Mouse (Mus musculus) heart, embryonic 13.5 days (tissue): ENCODE data around the gene Pkib. TPM values are rescaled to one million over a fixed set of nuclear protein-coding genes. Genes with fewer than 3 reads are reported as not detected.

ENCODE experiments used
- ATAC-seq: fragments of 200-750 bp; cut with Nextera tagmentation; 2 replicates; pipeline ENCODE4 v1.8.0; 2017; ENCODE audit warnings: moderate TSS enrichment; ENCODE audit not compliant: insufficient number of reproducible peaks, low FRiP score, low TSS enrichment; ENCODE audit errors: extremely low read depth
- H3K27ac ChIP-seq: fragments of 300-500 bp; sonication (generic); replicated peaks from 2 replicates; pipeline ENCODE4 v1.5.1; 2015; ENCODE audit warnings: moderate library complexity, mild to moderate bottlenecking, inconsistent platforms
- H3K27me3 ChIP-seq: fragments of 300-500 bp; sonication (generic); replicated peaks from 2 replicates; pipeline ENCODE4 v1.6.1; 2015; ENCODE audit warnings: mild to moderate bottlenecking, inconsistent platforms
- H3K36me3 ChIP-seq: fragments of 300-500 bp; sonication (generic); 2 replicates; pipeline ENCODE4 v1.6.1; 2015; ENCODE audit warnings: mild to moderate bottlenecking, inconsistent platforms
- H3K4me1 ChIP-seq: fragments of 300-500 bp; sonication (generic); 2 replicates; pipeline ENCODE4 v1.6.1; 2015; ENCODE audit warnings: inconsistent platforms
- H3K4me2 ChIP-seq: fragments of 300-500 bp; sonication (generic); 2 replicates; pipeline ENCODE4 v1.6.1; 2015; ENCODE audit warnings: inconsistent platforms, mild to moderate bottlenecking, moderate library complexity
- H3K4me3 ChIP-seq: fragments of 300-500 bp; sonication (generic); 2 replicates; pipeline ENCODE4 v1.5.1; 2015; ENCODE audit warnings: moderate library complexity, mild to moderate bottlenecking, inconsistent platforms
- H3K9ac ChIP-seq: fragments of 300-500 bp; sonication (generic); 2 replicates; pipeline ENCODE4 v1.6.1; 2015; ENCODE audit warnings: inconsistent platforms, mild to moderate bottlenecking, moderate library complexity
- H3K9me3 ChIP-seq: fragments of 300-500 bp; sonication (generic); 2 replicates; pipeline ENCODE4 v1.6.1; 2016; ENCODE audit warnings: inconsistent platforms
- WGBS: fragments of 180-500 bp; shearing (Covaris S2); methylation state at CpG from one replicate; pipeline ENCODE4 v1.1.7; 2015; ENCODE audit warnings: mixed read lengths; 5-methylcytosine and 5-hydroxymethylcytosine counted together
- polyA plus RNA-seq: library from polyadenylated mRNA; unstranded; fragments of >200 nt; fragmentation: Nextera tagmentation; extraction: Ambion mirVana; gene quantifications from 2 replicates; pipeline ENCODE4 v1.2.1, GENCODE M21; 2015

Gene Pkib
- polyA plus RNA-seq, 1 experiment from 2014 or later, result 2.3 TPM

- H3K27ac ChIP-seq, result no peak overlapping the region
- peaks cover 7% of the 10 kb centered on the region; the same call in 1 of the 2 replicates for H3K4me1 ChIP-seq
- no peak overlapping the region for H3K4me3 ChIP-seq
- ATAC-seq, result no peak
- no peaks in the 10 kb centered on the region for H3K27me3 ChIP-seq
- H3K36me3 ChIP-seq, result no peaks in the 10 kb centered on the region
- no peak overlapping the region for H3K4me2 ChIP-seq
- H3K9me3 ChIP-seq, result 0 out of 2 replicates have a peak, but pooled peaks cover 6% of the 10 kb centered on the region
- H3K9ac ChIP-seq, result no peak overlapping the region
- 75% methylated on average over 3 of the region's 3 CpGs for WGBS
Measured at GRCm38 (mm10) chr10:57731672-57732071, 99.9 kb downstream of the Pkib start.

DNA sequence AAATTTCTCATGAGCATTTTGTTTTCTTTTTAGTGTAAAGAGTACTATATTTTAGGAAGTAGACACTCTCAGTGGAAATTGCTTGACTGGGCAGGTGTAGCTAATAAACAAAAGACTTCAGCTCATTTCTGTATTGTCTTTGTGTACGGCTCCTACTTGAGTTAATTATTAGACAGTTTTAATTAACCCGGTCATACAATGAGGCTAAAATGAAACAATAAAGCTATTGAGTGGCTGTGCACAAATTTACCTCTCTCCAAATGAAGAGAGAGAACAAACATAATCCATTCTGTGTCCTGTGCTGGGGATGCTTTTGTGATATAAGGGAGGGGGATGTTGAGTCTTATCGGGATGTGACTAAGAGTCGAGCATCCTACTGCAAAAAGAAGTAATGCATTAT, 109.0 kb downstream of the Pkib start:
- Histone ChIP-seq H3K4me1 (no peaks in the 10 kb centered on the region; the same call in 1 of the 2 replicates), H3K9ac (no peak overlapping the region), H3K9me3 (no peaks in the 10 kb centered on the region), H3K27me3 (no peaks in the 10 kb centered on the region), H3K4me3 (no peak overlapping the region), H3K4me2 (no peak overlapping the region), H3K36me3 (no peaks in the 10 kb centered on the region), H3K27ac (no peak overlapping the region)
- 81% methylated on average over 4 of the region's 4 CpGs for WGBS
- no peak for ATAC-seq

DNA sequence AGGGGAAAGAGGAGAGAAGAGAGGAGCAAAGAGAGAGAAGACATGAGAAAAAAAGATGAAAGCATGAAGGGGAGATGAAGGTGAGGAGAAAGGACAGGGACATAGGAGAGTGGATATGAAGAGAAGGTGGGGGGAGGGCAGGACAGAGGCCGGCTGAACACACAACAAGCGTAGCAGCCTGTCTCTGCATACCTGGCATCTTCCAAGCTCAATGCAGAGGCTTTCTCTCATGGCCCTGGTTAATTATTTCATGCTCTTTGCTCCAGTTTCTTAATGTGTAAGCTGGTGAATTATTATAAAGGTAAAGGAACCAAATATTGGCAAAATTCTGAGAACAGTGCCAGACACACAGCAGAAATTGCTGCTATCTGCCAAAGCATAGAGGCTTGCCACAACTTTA, 109.6 kb downstream of the Pkib start:
- Histone ChIP-seq H3K27ac (no peak overlapping the region), H3K27me3 (no peaks in the 10 kb centered on the region), H3K36me3 (no peaks in the 10 kb centered on the region), H3K4me2 (no peak overlapping the region), H3K4me3 (no peak overlapping the region), H3K9me3 (no peaks in the 10 kb centered on the region), H3K9ac (no peak overlapping the region), H3K4me1 (no peaks in the 10 kb centered on the region; the same call in 1 of the 2 replicates)
- 56% methylated on average over 2 of the region's 2 CpGs for WGBS
- ATAC-seq, result no peak

DNA sequence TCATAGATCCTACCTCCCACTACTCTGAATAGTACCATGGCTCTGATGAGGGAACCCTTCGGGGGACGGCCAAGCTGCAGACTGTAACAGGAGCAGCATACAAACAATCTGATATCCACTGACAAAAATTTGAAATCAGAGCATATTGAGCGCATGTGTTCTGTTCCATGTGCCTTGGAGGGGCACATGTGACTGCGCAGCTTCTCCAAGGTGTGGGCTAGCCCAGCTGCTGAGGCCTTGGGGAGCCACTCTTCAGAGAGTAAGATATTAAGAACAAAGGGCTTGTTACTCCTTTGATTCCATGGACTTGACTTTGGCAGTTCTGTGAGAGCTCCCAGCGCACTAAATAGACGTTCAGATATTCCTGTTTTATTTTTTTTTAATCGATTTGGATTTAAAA, 111.3 kb downstream of the Pkib start:
- Histone ChIP-seq H3K27me3 (no peaks in the 10 kb centered on the region), H3K27ac (no peak overlapping the region), H3K4me1 (no peaks in the 10 kb centered on the region; the same call in 1 of the 2 replicates), H3K36me3 (no peaks in the 10 kb centered on the region), H3K4me2 (no peak overlapping the region), H3K4me3 (no peak overlapping the region), H3K9ac (no peak overlapping the region), H3K9me3 (no peaks in the 10 kb centered on the region)
- 65% methylated on average over 7 of the region's 7 CpGs for WGBS
- no peak for ATAC-seq

GRCm38 (mm10) chr10:57743606-57744016, 111.8 kb downstream of the Pkib start:
- Histone ChIP-seq H3K9ac (no peak overlapping the region), H3K36me3 (no peaks in the 10 kb centered on the region), H3K27ac (no peak overlapping the region), H3K9me3 (no peaks in the 10 kb centered on the region), H3K27me3 (no peaks in the 10 kb centered on the region), H3K4me2 (peak overlapping the region; percentile 68), H3K4me1 (no peaks in the 10 kb centered on the region; the same call in 1 of the 2 replicates), H3K4me3 (peak overlapping the region; percentile 51)
- ATAC-seq, result no peak
- WGBS, result 6% methylated on average over 6 of the region's 6 CpGs

- WGBS, result 43% methylated on average over 2 of the region's 2 CpGs
- no peak for ATAC-seq
- H3K36me3 ChIP-seq, result no peaks in the 10 kb centered on the region
- no peaks in the 10 kb centered on the region; the same call in 1 of the 2 replicates for H3K4me1 ChIP-seq
- H3K9me3 ChIP-seq, result no peaks in the 10 kb centered on the region
- H3K27ac ChIP-seq, result no peak overlapping the region
- no peak overlapping the region for H3K4me3 ChIP-seq
- H3K9ac ChIP-seq, result no peak overlapping the region
- H3K27me3 ChIP-seq, result no peaks in the 10 kb centered on the region
- no peak overlapping the region for H3K4me2 ChIP-seq
Measured at GRCm38 (mm10) chr10:57744128-57744765, 112.5 kb downstream of the Pkib start.

GRCm38 (mm10) chr10:57745452-57745851, 113.7 kb downstream of the Pkib start:
- Histone ChIP-seq H3K27me3 (no peaks in the 10 kb centered on the region), H3K27ac (no peak overlapping the region), H3K9ac (no peak overlapping the region), H3K4me1 (no peaks in the 10 kb centered on the region; the same call in 1 of the 2 replicates), H3K9me3 (no peaks in the 10 kb centered on the region), H3K4me2 (no peak overlapping the region), H3K4me3 (no peak overlapping the region), H3K36me3 (no peaks in the 10 kb centered on the region)
- no peak for ATAC-seq

DNA sequence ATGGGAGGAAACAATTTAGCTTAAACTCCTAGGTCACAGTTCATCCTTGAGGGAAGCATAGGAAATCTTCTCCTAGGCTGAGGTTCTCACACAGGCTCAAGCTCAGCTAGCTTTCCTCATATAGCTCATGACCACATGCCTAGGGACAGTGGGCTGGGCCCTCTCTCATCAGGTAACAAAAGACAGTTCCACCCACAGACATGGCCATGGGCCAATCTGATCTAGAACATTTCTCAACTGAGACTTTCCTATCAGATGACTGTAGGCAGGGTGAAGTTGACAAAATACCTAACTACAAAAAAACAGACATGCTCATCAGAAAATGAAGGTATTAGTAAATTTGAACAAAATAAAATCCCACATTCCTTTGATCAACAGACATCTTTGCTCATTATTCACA, 115.3 kb downstream of the Pkib start:
- Histone ChIP-seq H3K4me1 (no peaks in the 10 kb centered on the region; the same call in 1 of the 2 replicates), H3K27ac (no peak overlapping the region), H3K9me3 (no peaks in the 10 kb centered on the region), H3K36me3 (no peaks in the 10 kb centered on the region), H3K4me2 (no peak overlapping the region), H3K27me3 (no peaks in the 10 kb centered on the region), H3K4me3 (no peak overlapping the region), H3K9ac (no peak overlapping the region)
- no peak for ATAC-seq

DNA sequence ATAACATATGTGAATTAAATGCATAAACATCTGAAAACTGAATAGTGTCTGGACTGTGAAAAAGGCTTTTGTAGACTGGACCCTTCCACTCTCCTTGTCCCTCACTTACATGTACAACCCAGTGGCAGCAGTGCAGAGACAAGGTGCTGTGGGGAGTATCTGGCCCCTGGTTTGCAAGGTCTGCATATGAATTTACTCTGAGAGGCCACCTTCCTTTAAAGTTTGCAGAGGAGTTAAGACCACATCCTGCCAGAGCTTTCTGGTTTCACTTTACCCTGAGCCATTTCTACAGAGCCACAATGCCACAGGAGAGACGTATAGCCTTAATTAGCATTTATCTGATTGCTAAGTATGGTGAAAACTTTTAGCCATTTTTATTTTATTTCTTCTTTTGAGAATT, 121.6 kb downstream of the Pkib start:
- Histone ChIP-seq H3K27ac (no peak overlapping the region), H3K4me1 (no peaks in the 10 kb centered on the region), H3K4me2 (no peak overlapping the region), H3K9me3 (no peaks in the 10 kb centered on the region), H3K36me3 (no peaks in the 10 kb centered on the region), H3K4me3 (no peak overlapping the region), H3K27me3 (no peaks in the 10 kb centered on the region), H3K9ac (no peak overlapping the region)
- ATAC-seq, result no peak
- WGBS, result 76% methylated on average over 1 of the region's 1 CpGs

- H3K27ac ChIP-seq, result no peak overlapping the region
- ATAC-seq, result no peak
- no peaks in the 10 kb centered on the region for H3K36me3 ChIP-seq
- no peaks in the 10 kb centered on the region for H3K4me1 ChIP-seq
- H3K4me2 ChIP-seq, result no peak overlapping the region
- H3K27me3 ChIP-seq, result no peaks in the 10 kb centered on the region
- no peak overlapping the region for H3K4me3 ChIP-seq
- H3K9me3 ChIP-seq, result no peaks in the 10 kb centered on the region
- H3K9ac ChIP-seq, result no peak overlapping the region
- WGBS, result 79% methylated on average over 2 of the region's 2 CpGs
Measured at GRCm38 (mm10) chr10:57755201-57755736, 123.5 kb downstream of the Pkib start.

DNA sequence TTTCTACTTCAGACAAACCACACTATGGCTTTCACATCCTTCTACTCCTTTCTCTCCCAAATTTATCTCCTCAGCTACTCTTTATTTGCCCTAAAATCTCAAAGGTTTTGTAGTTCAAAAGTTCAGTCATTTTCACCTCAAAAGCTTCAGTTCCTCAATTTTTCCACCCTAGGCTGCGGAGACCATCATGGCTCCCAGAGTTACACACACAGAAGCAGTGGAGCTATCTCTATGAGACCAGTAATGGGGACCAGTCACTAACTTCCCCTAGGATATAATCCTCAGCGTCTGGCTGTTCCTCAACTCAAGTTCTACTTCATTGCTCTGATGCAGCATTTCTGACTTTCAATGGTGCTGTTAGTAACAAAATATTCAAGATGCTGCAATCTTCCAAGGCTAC, 127.2 kb downstream of the Pkib start:
- Histone ChIP-seq H3K9me3 (no peaks in the 10 kb centered on the region), H3K4me2 (no peak overlapping the region), H3K36me3 (no peaks in the 10 kb centered on the region), H3K4me3 (no peak overlapping the region), H3K9ac (no peak overlapping the region), H3K27me3 (no peaks in the 10 kb centered on the region), H3K27ac (no peak overlapping the region), H3K4me1 (no peaks in the 10 kb centered on the region)
- ATAC-seq, result no peak
- WGBS, result 73% methylated on average over 2 of the region's 2 CpGs

DNA sequence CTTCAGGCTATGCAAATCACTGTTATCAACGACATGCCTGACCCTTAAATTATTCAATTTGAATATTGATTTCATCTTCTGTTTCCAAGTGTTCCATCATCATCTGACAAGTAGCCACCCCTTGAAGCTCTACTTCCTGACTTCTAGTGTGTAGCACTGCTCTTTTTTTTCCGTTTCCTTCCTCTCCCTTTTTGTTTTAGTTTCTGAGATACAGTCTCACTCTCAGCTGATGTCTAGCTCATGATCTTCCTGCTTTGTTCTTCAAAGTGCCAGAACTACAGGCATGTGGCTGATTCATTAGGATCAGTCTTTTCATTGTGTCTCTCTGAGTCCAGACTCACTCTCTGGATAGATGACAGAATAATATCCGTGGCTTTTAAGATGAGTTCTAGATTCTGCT, 128.9 kb downstream of the Pkib start:
- no peak overlapping the region for H3K9ac ChIP-seq
- H3K27ac ChIP-seq, result no peak overlapping the region
- H3K4me2 ChIP-seq, result no peak overlapping the region
- H3K4me3 ChIP-seq, result no peak overlapping the region
- no peak for ATAC-seq
- H3K36me3 ChIP-seq, result no peaks in the 10 kb centered on the region
- no peaks in the 10 kb centered on the region for H3K9me3 ChIP-seq
- WGBS, result 46% methylated on average over 3 of the region's 3 CpGs
- no peaks in the 10 kb centered on the region for H3K4me1 ChIP-seq
- H3K27me3 ChIP-seq, result no peaks in the 10 kb centered on the region
